Mouse (Mus musculus) T-helper 1 cell (primary cell): ENCODE measurements around the gene Slc1a3.

ENCODE experiments used
- in situ Hi-C: fragments of 300-600 bp; cut with MboI, MseI; formaldehyde crosslinking; loops from one replicate; pipeline ENCODE4 v1.15.1; 2025; ENCODE audit warnings: high pct_unique_total_duplicates

Slc1a3 gene

GRCm38 (mm10) chr15:8659483-8659971, 51.0 kb downstream of the Slc1a3 start:
- in situ Hi-C loops = no loop called here

- in situ Hi-C loops = no loop called here
Measured at GRCm38 (mm10) chr15:8658086-8658980, 52.2 kb downstream of the Slc1a3 start.

- in situ Hi-C loops = no loop called here
Measured at GRCm38 (mm10) chr15:8655251-8655650, 55.3 kb downstream of the Slc1a3 start.

GRCm38 (mm10) chr15:8652637-8653036, 57.9 kb downstream of the Slc1a3 start:
- in situ Hi-C loops = no loop called here

GRCm38 (mm10) chr15:8643997-8644692, 66.4 kb downstream of the Slc1a3 start:
- in situ Hi-C loops = loop anchor here (5.0 kb wide), 1 partner anchor 343 kb away; no protein-coding TSS in a partner anchor

GRCm38 (mm10) chr15:8639856-8640255, 70.7 kb downstream of the Slc1a3 start:
- in situ Hi-C loops = loop anchor here (5.0 kb wide), 1 partner anchor 347 kb away; no protein-coding TSS in a partner anchor

GRCm38 (mm10) chr15:8638568-8639325, 71.8 kb downstream of the Slc1a3 start:
- in situ Hi-C loops = no loop called here

- in situ Hi-C loops = no loop called here
Measured at GRCm38 (mm10) chr15:8637283-8637682, 73.3 kb downstream of the Slc1a3 start.

GRCm38 (mm10) chr15:8635974-8636373, 74.6 kb downstream of the Slc1a3 start:
- in situ Hi-C loops = no loop called here

- in situ Hi-C loops = loop anchor here (5.0 kb wide), 1 partner anchor 442 kb away; no protein-coding TSS in a partner anchor
Measured at GRCm38 (mm10) chr15:8634807-8635206, 75.8 kb downstream of the Slc1a3 start.

- in situ Hi-C loops = loop anchor here (5.0 kb wide), 1 partner anchor 443 kb away; no protein-coding TSS in a partner anchor
Measured at GRCm38 (mm10) chr15:8634355-8634754, 76.2 kb downstream of the Slc1a3 start.

- in situ Hi-C loops = loop anchor here (5.0 kb wide), 1 partner anchor 444 kb away; no protein-coding TSS in a partner anchor
Measured at GRCm38 (mm10) chr15:8633375-8633774, 77.2 kb downstream of the Slc1a3 start.

- in situ Hi-C loops = loop anchor here (5.0 kb wide), 1 partner anchor 445 kb away; no protein-coding TSS in a partner anchor
Measured at GRCm38 (mm10) chr15:8632361-8632760, 78.2 kb downstream of the Slc1a3 start.

GRCm38 (mm10) chr15:8629317-8629831, 81.2 kb downstream of the Slc1a3 start:
- in situ Hi-C loops = no loop called here

- in situ Hi-C loops = no loop called here
Measured at GRCm38 (mm10) chr15:8628150-8628549, 82.4 kb downstream of the Slc1a3 start.

GRCm38 (mm10) chr15:8627097-8627537, 83.4 kb downstream of the Slc1a3 start:
- in situ Hi-C loops = no loop called here

- in situ Hi-C loops = no loop called here
Measured at GRCm38 (mm10) chr15:8625370-8625769, 85.2 kb downstream of the Slc1a3 start.

GRCm38 (mm10) chr15:8623879-8624278, 86.7 kb downstream of the Slc1a3 start:
- in situ Hi-C loops = no loop called here

- in situ Hi-C loops = no loop called here
Measured at GRCm38 (mm10) chr15:8619479-8620026, 91.0 kb downstream of the Slc1a3 start.

- in situ Hi-C loops = no loop called here
Measured at GRCm38 (mm10) chr15:8616290-8616689, 94.3 kb downstream of the Slc1a3 start.
